Mouse (Mus musculus) T-cell, adult 66 days (primary cell): ENCODE data around the gene Stmn3. TPM values are rescaled to one million over a fixed set of nuclear protein-coding genes. Genes with fewer than 3 reads are reported as not detected.

Experiments
- total RNA-seq, 2 experiments: library from RNA; stranded (reverse); gene quantifications; 3 replicates in 1 of 2; 4 replicates in 1 of 2; pipeline ENCODE4 v1.2.4; 2023

Stmn3 gene
- not detected for total RNA-seq

GRCm38 (mm10) chr2:181314080-181314810, at the start of gene Stmn3:
TSS of gene Stmn3 (minus strand) at chr2:181314500.

DNA sequence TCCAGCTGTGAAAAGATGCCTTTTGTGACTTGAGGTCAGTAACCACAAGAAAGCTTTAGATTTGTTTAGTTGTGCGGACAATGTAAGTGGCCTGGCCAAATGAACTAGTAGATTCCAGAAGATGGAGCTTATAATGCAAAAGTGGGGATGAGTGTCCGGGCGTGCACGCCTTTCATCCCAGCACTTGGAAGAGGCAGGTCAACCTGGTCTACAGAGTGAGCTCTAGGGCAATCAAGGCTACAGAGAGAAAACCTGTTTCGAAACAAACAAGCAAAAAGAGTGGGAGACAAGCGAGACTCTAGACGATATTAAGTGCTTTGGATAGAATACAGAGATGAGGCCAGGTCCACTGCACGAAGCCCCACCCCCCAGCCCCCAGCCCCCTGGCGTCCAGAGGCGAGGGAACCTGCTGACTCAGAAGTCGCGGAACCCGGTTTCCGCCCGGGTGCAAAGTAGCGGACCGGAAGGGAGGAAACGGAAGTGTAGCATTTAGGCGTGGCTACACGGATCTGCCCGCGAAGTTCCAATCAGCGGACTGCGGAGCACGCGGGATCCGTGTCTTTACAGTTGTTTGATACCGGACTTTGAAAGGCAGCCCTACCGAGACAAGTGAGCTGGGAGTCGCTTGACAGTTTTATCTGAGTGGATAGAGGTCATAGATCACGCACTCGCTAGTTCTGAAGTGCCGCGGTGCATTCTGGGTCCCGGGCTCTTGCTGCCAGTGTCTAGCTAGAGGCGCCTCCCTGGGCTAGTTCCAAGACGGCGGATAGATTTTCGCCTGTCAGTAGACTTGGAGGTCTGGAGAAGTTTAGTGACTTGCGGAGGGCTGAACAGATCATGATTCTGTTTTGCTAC, 5.2 kb upstream of the Stmn3 start, which contains the start of gene Rtel1:
TSS of gene Rtel1 (plus strand) at position 492 of the 855 bp plus-strand sequence.

GRCm38 (mm10) chr2:181287958-181288350, 26.3 kb downstream of the Stmn3 start, which contains the start of gene Gmeb2:
TSS of gene Gmeb2 (minus strand) at chr2:181288035.

Other genes starting within 250 kb of the Stmn3 start
- not detected for gene Kcnq2, start 179.2 kb downstream of the Stmn3 start, total RNA-seq
- not detected for gene Eef1a2, start 157.5 kb downstream of the Stmn3 start, total RNA-seq
- 100 to 1,000 TPM in 1 of 2 experiments, 10 to 100 TPM in 1; 85.3 to 108 TPM for gene Ppdpf, start 127.3 kb downstream of the Stmn3 start, total RNA-seq
- gene Ptk6, start 111.7 kb downstream of the Stmn3 start, total RNA-seq = not detected
- under 1 TPM; 0.29 to 0.80 TPM for gene Srms, start 101.3 kb downstream of the Stmn3 start, total RNA-seq
- gene Fndc11, start 94.5 kb downstream of the Stmn3 start, total RNA-seq = under 1 TPM in 1 of 2 experiments, not detected in 1; 0.83 TPM
- 100 to 1,000 TPM; 148 to 165 TPM for gene Helz2, start 72.5 kb downstream of the Stmn3 start, total RNA-seq
- 10 to 100 TPM; 39.1 to 40.4 TPM for gene Gmeb2, start 26.5 kb downstream of the Stmn3 start, total RNA-seq
- 100 to 1,000 TPM; 126 to 141 TPM for gene Rtel1, start 5.2 kb upstream of the Stmn3 start, total RNA-seq
- 100 to 1,000 TPM; 126 to 143 TPM for gene Zgpat, start 50.4 kb upstream of the Stmn3 start, total RNA-seq
- 100 to 1,000 TPM in 1 of 2 experiments, 10 to 100 TPM in 1; 95.6 to 110 TPM for gene Arfrp1, start 50.9 kb upstream of the Stmn3 start, total RNA-seq
- gene Lime1, start 65.6 kb upstream of the Stmn3 start, total RNA-seq = 100 to 1,000 TPM; 260 to 278 TPM
- gene Zbtb46, start 144.9 kb upstream of the Stmn3 start, total RNA-seq = under 1 TPM; 0.27 to 0.67 TPM
- gene Abhd16b, start 178.7 kb upstream of the Stmn3 start, total RNA-seq = not detected
- 10 to 100 TPM; 81.9 to 88.8 TPM for gene Tpd52l2, start 182.6 kb upstream of the Stmn3 start, total RNA-seq
- gene Dnajc5, start 206.0 kb upstream of the Stmn3 start, total RNA-seq = 100 to 1,000 TPM; 131 to 137 TPM